Mouse (Mus musculus) small intestine, adult 2 months (tissue): ENCODE measurements at regions not wholly inside any gene's neighbourhood (a gene's known extent, or its start where the extent isn't known, plus 50 kb on each side); places are given as distances from the start of the nearest gene placed in this dataset.

Experiments used
- CTCF ChIP-seq: fragments of 200-500 bp; IDR thresholded peaks from 2 replicates; pipeline ENCODE4 v1.5.1; 2012; ENCODE audit warnings: low read depth, mild to moderate bottlenecking, control low read depth, inconsistent platforms, low read length, moderate library complexity, mixed read lengths; ENCODE audit not compliant: insufficient replicate concordance, insufficient read length; ENCODE audit errors: extremely low read depth
- POLR2A ChIP-seq: fragments of 200-500 bp; IDR thresholded peaks from 2 replicates; pipeline ENCODE4 v1.6.1; 2012; ENCODE audit warnings: low read depth, mild to moderate bottlenecking, control low read depth, inconsistent platforms, low read length, moderate library complexity

DNA sequence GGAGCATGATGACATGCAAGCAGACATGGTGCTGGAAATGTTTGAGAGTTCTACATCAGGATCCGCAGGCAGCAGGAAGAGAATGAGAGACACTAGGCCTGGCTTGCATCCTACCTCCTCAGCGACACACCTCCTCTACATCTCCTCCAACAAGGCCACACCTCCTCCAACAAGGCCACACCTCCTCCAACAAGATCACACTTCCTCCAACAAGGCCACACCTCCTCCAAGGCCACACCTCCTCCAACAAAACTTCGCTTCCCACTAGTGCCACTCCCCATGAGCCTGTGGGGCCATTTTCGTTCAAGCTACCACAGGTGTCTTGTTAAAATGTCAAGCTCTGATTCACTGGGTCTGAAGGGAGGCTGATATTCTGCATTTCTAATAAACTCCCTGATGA, 226.5 kb downstream of the Xxylt1 start:
- TF ChIP-seq CTCF (no peak), POLR2A (no peak)
